Mouse (Mus musculus) left cerebral cortex, adult 2 months (tissue): ENCODE data around the gene Enpp7. TPM values are rescaled to one million over a fixed set of nuclear protein-coding genes. Genes with fewer than 3 reads are reported as not detected.

ENCODE experiments used
- DNase-seq, 2 experiments: peaks; one replicate each; pipeline ENCODE4 v3.0.0; 2021 to 2022; ENCODE audit warnings: low spot score in 2 of 2, mixed read lengths in 1 of 2; ENCODE audit errors: extremely low spot score in 1 of 2
- H3K27ac ChIP-seq: fragments of 200-600 bp; 2 replicates; pipeline ENCODE4 v1.8.1; 2022
- H3K4me3 ChIP-seq: fragments of 200-600 bp; 2 replicates; pipeline ENCODE4 v1.8.1; 2022
- CTCF ChIP-seq: fragments of 200-600 bp; IDR thresholded peaks from 2 replicates; pipeline ENCODE4 v1.8.1; 2022; ENCODE audit warnings: antibody characterized with exemption, mild to moderate bottlenecking, moderate library complexity
- intact Hi-C: fragments of 180-260 bp; cut with DNase I; formaldehyde crosslinking; loops from one replicate; pipeline ENCODE4 v1.15.1; 2025
- total RNA-seq, 2 experiments: library from RNA; stranded (reverse); gene quantifications; 2 replicates each; pipeline ENCODE4 v1.2.3; 2021

The Enpp7 gene
- total RNA-seq, 2 experiments from 2014 or later = not detected

DNA sequence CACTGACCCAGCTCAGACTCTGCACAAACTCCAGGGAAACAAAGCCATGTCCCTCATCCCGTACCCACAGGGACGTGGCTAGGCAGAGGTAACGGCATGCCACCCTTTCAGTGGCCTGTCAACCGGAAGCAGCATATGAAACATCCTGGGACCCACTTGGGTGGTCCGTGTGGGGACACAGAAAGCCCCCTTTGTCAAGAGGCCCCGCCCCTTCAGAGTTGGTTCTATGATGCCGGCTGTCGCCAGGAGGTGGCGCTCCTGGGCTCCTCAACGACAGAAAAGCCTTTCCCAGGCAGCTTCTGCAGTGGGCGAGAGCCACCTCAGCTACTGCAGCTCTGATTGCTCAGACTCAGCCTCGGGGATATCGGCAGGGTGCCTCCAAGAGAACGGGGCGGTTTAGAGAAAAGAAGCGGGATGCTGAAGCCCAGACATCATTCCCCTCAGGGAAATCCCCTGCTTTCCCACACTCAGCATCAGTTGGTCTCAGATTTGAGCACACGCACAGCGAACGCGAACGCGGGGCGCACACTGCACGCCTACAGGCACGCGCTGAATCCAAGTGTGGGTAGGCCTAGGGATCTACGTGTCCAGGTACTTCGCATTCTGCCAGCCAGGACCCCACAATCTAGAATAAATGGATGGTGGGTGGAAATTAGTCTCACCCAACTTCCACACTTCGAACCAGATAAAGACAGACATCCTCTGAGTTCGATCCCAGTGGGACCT is 10.7 kb downstream of the Enpp7 start:
- peak; percentile 97 for TF ChIP-seq CTCF
- H3K4me3 ChIP-seq = peak overlapping the region; percentile 31
- peak; percentile 83 to 90 for DNase-seq
- intact Hi-C loops = loop anchor here (2.0 kb wide), 2 partner anchors 24 to 192 kb away; partner anchors contain the start of gene Cbx2
- H3K27ac ChIP-seq = peak overlapping the region; percentile 61; the same call in 1 of the 2 replicates

DNA sequence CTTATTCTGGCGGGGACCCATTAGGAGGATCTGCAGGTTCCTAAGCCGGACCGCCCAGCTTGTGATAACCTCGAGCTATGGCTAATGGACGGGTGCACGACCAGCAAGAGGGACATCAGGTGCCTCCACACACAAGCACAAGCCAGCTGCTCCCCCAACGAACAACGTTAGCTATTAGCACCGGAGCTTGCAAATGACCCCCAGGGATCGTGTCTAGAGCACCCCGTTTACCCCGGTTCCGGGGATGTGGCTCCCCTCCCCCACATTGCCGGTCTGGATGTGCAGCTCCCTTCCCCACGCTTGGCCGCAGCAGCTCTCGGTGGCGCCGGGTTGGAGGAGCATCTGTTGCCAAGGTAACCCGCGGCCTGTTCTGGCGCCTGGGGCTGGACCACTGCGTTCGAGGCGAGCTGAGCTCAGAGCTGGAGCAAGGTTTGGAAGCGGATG is 11.4 kb downstream of the Enpp7 start:
- peak; percentile 40 to 45 for DNase-seq
- no peak for TF ChIP-seq CTCF
- intact Hi-C loops = loop anchor here (2.0 kb wide), 2 partner anchors 23 to 191 kb away; partner anchors contain the start of gene Cbx2
- peak overlapping the region; percentile 31 for H3K4me3 ChIP-seq
- H3K27ac ChIP-seq = no peak overlapping the region

DNA sequence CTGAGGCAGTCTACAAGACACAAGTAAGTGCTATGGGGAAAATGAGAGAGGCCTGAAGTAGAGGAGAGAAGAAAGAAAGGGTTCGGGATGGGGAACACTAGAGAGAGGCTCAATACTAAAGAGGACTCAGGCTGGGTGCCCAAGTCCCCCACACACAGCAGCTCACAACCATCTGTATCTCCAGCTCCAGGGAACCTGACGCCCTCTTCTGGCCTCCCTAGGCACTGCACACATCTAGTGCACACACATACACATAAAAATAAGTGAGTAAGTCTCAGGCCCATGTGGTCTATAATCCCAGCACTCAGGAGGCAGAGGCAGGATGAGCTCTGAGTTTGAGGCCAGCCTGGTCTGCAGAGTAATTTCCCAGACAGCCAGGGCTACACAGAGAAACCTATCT is 12.9 kb downstream of the Enpp7 start:
- DNase-seq = no peak
- Histone ChIP-seq H3K27ac (no peak overlapping the region), H3K4me3 (no peak overlapping the region)
- TF ChIP-seq CTCF = no peak; the same call in 1 of the 2 replicates
- intact Hi-C loops = no loop called here

DNA sequence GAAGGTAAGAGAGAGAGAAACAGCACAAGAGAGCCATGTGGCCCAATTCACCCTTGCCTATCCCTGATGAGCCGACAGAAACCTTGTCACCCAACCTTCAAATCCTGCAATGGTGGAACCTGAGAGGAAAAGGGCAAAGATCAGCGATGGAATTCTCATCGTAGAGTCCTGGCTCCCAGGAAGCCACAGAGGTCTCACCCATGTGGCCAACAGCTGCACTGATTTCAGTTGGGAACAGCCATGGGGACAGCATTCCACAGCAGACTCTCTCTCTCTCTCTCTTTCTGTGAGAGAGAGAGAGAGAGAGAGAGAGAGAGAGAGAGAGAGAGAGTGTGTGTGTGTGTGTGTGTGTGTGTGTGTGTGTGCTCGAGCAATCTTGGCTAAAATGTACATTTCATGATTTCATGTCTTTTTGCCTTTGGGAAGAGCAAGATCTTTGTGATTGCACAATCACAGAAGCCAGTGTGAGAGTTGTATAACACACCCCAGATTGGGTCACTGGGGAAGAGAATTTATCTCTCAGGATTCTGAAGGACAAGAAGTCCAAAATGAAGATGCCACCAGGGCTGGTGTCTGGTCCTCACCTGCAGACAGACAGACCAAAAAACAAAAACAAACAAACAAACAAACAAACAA is 13.6 kb downstream of the Enpp7 start:
- no peak overlapping the region for H3K4me3 ChIP-seq
- DNase-seq = no peak
- no peak overlapping the region for H3K27ac ChIP-seq
- intact Hi-C loops = no loop called here
- no peak for TF ChIP-seq CTCF

DNA sequence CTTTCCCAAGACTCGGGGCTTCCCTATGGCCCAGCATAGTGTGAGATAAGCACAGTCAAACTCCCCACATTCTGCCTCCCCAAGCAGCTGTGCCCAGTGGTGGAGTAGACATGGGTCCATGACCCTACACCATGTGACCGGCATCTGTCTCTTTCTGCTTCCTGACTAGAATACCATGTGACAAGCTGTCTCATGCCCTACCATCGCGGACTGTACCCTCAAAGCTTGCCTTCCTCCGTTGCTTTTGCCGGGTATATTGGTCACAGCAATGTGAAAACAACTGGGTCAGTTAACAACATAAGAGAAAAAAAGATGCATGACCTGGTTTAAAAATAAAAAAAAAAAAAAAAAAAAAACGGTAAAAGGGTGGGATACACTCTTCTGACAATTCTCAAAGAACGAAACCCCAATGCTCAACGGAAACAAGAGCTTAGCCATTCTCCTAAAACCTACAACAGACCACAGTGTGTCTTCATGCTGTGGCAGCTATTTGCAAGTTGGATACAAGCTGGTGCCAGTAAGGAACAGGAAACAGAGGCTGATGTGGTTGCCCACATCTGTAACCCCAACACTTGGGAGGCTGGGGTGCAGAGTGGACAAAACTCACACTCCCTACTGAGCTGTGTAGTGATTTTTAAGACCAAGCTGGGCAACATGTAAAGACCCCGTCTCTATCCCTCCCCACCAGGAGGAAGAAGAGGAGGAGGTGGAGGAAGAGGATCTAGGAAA is 17.7 kb downstream of the Enpp7 start:
- no peak overlapping the region for H3K27ac ChIP-seq
- no peak for DNase-seq
- H3K4me3 ChIP-seq = no peak overlapping the region
- no peak for TF ChIP-seq CTCF
- intact Hi-C loops = no loop called here

DNA sequence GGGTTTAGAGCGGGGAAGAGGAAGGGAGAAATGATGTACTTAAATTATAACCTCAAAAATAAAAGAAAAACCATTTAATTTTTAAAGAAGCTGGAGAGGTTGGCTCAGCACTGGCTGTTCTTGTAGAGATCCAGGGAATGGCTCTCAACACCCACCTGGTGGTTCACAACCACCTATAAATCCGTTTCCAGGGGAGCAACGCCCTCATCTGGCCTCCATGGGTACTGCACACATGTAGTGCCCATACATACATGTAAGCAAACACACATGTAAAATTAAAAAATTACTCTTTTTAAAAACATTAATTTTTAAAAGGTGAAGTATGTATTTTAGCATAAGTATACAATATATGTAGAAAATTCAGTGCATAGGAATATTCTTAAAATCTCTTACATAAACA is 18.5 kb downstream of the Enpp7 start:
- no peak overlapping the region for H3K27ac ChIP-seq
- intact Hi-C loops = no loop called here
- no peak overlapping the region for H3K4me3 ChIP-seq
- peak; percentile 18 for TF ChIP-seq CTCF
- no peak for DNase-seq

DNA sequence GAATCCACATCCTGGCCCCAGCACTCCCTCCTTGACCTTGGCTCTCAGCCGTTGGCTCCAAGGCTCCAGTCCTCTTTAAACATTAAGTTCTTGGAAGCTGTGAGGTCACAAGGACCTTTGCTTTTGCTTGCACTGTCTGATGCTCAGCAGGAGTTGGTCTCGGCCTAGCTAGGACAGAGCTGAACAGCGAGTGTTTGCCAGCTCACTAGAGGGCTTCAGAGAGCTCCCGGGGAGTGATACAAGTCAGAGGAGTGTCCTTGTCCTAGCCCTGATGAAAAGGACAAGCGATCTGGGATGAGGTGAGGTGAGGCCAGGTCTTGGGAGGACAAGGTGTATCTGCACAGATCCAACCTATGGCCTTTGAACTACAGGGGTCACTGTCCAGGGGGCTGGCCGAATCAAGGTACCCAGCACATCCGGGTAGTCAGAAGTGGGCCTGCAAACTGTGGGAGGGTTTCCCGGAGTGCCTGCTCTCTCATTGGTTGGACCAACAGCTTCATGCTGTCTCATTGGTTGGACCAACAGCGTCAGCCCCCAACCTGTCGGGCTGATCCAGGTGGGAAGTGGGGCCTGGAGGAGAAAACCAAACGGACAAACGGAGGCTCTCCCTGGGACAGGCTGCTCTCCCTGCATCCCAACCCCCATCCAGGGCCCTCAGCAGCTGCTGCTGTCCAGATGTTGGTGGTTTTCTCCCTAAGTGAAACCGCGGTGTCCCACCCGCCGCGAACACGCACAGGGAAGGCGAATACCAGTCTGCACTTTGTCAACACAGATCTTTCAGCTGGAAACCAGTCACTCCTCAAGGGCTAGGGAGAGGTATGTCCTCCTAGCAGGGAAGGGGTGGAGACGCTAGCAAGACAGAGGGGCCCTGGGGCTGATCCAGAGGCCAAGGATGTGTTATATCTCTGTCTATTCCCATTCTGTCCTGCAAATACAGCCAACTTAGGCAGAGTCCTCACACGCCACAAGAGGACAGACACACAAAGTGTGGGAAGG is 19.8 kb downstream of the Enpp7 start:
- intact Hi-C loops = no loop called here
- DNase-seq = no peak
- no peak for TF ChIP-seq CTCF
- H3K4me3 ChIP-seq = 0 out of 2 replicates have a peak overlapping the region, but pooled peaks have one; percentile 3
- H3K27ac ChIP-seq = no peak overlapping the region

DNA sequence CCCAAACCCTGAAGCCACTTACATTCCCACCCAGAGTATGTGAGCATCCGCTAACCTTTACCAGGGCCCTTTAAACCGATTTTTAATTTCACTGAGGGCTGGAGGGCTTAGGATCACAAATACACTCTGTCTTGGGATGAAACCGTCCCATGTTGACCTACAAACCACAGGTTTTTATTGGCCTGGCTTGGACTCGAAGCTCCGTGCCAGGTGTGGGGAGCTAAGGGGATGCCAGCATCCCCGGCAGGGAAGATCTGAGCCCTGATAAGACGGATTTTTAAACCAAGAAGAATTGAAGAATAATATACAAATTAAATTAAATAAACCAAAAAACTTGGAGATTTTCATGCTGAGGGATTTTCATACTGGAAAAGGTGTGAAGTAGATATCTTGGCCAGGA is 26.5 kb downstream of the Enpp7 start:
- TF ChIP-seq CTCF = no peak
- no peak for DNase-seq
- intact Hi-C loops = no loop called here
- Histone ChIP-seq H3K4me3 (no peak overlapping the region), H3K27ac (no peak overlapping the region)

DNA sequence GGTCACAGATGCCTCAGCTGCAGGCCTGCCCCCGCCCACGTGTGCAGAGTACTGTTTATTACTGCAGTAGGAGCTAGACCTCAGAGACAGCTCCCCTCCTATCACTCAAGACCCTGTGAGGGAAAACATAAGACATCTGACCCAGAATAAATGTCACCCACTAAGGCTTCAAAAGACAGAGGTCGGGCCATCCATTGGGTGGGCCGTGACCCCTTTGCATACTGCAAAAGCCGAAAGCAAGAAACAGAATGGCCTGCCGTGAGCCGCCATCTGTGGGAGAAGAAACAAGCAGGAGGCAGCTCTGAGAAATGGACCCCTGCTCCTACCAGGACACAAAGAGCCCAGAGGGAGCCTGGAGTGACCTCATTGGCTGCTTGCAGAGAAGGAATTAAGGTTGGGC is 29.5 kb downstream of the Enpp7 start:
- intact Hi-C loops = no loop called here
- no peak for TF ChIP-seq CTCF
- no peak for DNase-seq
- no peak overlapping the region for H3K27ac ChIP-seq
- no peak overlapping the region for H3K4me3 ChIP-seq

DNA sequence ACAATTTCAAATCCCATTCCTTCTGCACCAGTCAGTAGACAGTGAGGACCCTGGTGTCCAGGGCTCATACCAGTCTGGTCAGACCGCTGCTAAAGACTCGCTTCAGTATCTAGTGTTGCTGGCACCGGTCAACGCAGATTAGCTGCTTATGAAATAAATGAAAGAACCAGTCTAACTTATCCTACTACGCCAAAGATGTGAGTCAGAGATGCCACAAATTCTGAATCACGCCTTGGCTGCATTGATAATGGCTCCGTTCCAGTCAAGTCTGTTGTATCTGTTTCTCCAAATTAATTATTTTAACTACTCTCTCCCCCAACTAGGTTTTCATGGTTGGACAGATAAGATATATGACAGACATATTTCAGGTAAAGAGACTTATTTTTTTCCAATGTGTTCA is 33.2 kb downstream of the Enpp7 start:
- no peak for DNase-seq
- intact Hi-C loops = no loop called here
- no peak for TF ChIP-seq CTCF
- Histone ChIP-seq H3K4me3 (no peak overlapping the region), H3K27ac (no peak overlapping the region)
